Mouse (Mus musculus): ENCODE measurements around the gene Sacs. TPM values are rescaled to one million over a fixed set of nuclear protein-coding genes. Genes with fewer than 3 reads are reported as not detected.

Sacs gene
- polyA plus RNA-seq (2014; fragmentation: Nextera tagmentation; extraction: Ambion mirVana) = 6.3 and 7.4 TPM in 2 replicates

DNA sequence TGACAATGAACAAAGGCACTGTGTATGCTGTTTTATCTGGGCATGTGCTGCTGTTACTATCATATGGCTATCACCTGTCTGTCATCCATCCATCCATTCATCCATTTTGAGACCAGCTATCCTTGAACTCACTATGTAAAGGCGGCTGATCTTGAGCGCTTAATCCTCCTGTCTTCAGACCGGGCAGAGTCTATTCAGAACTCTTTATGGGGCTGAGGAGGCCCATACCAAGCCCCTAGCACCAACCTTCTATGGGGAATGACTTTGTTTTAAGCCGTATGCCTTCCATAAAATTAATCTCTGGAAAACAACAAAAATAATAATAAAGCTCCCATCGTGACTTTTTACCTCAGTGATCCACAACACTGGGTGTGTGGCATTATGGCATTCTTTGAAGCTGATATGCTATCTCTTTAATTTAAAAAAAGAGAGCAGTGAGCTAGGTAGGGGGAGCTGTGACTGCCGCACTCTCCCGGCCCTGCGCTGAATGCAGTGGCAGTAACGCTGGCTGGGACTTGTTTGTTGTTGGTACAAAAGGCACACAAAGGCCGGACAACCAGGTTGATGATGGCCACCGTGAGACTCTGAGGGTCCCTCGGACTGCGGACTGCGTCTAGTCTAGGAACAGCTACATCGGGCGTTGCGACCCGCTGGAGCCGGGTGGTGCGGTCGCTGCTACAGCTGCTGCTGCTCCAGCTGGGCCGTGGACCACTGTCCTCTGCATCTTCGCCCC lies at the start of gene Sacs:
Sacs (plus strand) TSS at position 464 of the 733 bp plus-strand sequence.
- H3K27ac ChIP-seq (replicated peaks in 1 of 2; ENCODE audit: control insufficient read depth in 1 of 2, insufficient read depth in 1 of 2, low read depth in 2 of 2, low read length in 2 of 2) = no peak within 1 kb of the TSS; a peak in 2 of 4 replicates
- 0 out of 2 replicates have a peak, but pooled peaks have one; percentile 31 for ATAC-seq (ENCODE audit: insufficient number of reproducible peaks, insufficient read depth, low FRiP score, low read depth)

DNA sequence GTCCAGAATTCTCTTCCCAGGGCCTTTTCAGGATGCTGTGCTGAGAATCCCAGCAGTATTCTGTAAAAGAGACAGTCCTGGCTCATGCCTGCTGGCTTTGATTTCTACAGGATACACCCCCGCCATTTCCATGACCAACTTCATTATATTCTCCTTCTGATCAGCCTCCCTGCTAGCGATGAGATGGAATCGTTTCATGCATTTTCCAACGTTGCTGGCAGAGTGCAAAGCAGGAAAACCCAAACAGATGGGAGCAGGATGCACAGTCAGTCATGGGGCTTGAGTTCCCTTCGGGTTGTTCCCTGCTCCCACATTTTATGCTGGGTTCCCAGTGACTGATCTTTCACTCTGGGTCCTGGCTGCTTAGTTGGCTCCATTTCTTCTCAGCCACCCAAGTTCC lies 47.3 kb upstream of the Sacs start:
- H3K4me3 ChIP-seq (ENCODE audit: control insufficient read depth in 1 of 2, insufficient read depth in 1 of 2, low read depth in 1 of 2, low read length in 2 of 2) = no peak overlapping the region
- H3K36me3 ChIP-seq (ENCODE audit: control insufficient read depth, insufficient read depth, low read length) = no peaks in the 10 kb centered on the region
- peaks cover 0 to 2% of the 10 kb centered on the region in 2 experiments; a peak in 1 of 4 replicates for H3K4me1 ChIP-seq (ENCODE audit: control insufficient read depth in 2 of 2, insufficient read depth in 2 of 2, low read length in 2 of 2)
- no peak overlapping the region for H3K9ac ChIP-seq (ENCODE audit: low read length)
- no peaks in the 10 kb centered on the region for H3K9me3 ChIP-seq (ENCODE audit: control insufficient read depth, low read length)
- WGBS = 76% methylated on average over 5 of the region's 5 CpGs
- ATAC-seq (ENCODE audit: insufficient number of reproducible peaks, insufficient read depth, low FRiP score, low read depth) = no peak
- H3K27ac ChIP-seq (replicated peaks in 1 of 2; ENCODE audit: control insufficient read depth in 1 of 2, insufficient read depth in 1 of 2, low read depth in 2 of 2, low read length in 2 of 2) = no peak overlapping the region
- H3K27me3 ChIP-seq (ENCODE audit: control insufficient read depth, insufficient read depth, low read length) = no peaks in the 10 kb centered on the region
- no peak overlapping the region for H3K4me2 ChIP-seq (ENCODE audit: low read length)

More for the DNA sequence above, at the start of gene Sacs:
- peak within 1 kb of the TSS; percentile 51 to 91 for H3K4me3 ChIP-seq (ENCODE audit: control insufficient read depth in 1 of 2, insufficient read depth in 1 of 2, low read depth in 1 of 2, low read length in 2 of 2)
- H3K36me3 ChIP-seq (ENCODE audit: control insufficient read depth, insufficient read depth, low read length) = no peaks in the 10 kb centered on the region
- no peaks in the 10 kb centered on the region for H3K9me3 ChIP-seq (ENCODE audit: control insufficient read depth, low read length)
- H3K27me3 ChIP-seq (ENCODE audit: control insufficient read depth, insufficient read depth, low read length) = 0 out of 2 replicates have a peak, but pooled peaks cover 3% of the 10 kb centered on the region
- 7% methylated on average over 23 of the region's 23 CpGs for WGBS
- H3K4me2 ChIP-seq (ENCODE audit: low read length) = peak within 1 kb of the TSS; percentile 71
- H3K9ac ChIP-seq (ENCODE audit: low read length) = peak within 1 kb of the TSS; percentile 78
- H3K4me1 ChIP-seq (ENCODE audit: control insufficient read depth in 2 of 2, insufficient read depth in 2 of 2, low read length in 2 of 2) = peaks cover 2 to 5% of the 10 kb centered on the region in 2 experiments; a peak in 2 of 4 replicates

GRCm38 (mm10) chr14:61092073-61092472 lies 46.2 kb upstream of the Sacs start:
- Histone ChIP-seq H3K4me3 (ENCODE audit: control insufficient read depth in 1 of 2, insufficient read depth in 1 of 2, low read depth in 1 of 2, low read length in 2 of 2) (no peak overlapping the region), H3K4me2 (ENCODE audit: low read length) (no peak overlapping the region), H3K27me3 (ENCODE audit: control insufficient read depth, insufficient read depth, low read length) (no peaks in the 10 kb centered on the region), H3K27ac (replicated peaks in 1 of 2; ENCODE audit: control insufficient read depth in 1 of 2, insufficient read depth in 1 of 2, low read depth in 2 of 2, low read length in 2 of 2) (no peak overlapping the region), H3K9me3 (ENCODE audit: control insufficient read depth, low read length) (no peaks in the 10 kb centered on the region), H3K4me1 (ENCODE audit: control insufficient read depth in 2 of 2, insufficient read depth in 2 of 2, low read length in 2 of 2) (peaks cover 0 to 2% of the 10 kb centered on the region in 2 experiments; a peak in 1 of 4 replicates), H3K9ac (ENCODE audit: low read length) (no peak overlapping the region), H3K36me3 (ENCODE audit: control insufficient read depth, insufficient read depth, low read length) (no peaks in the 10 kb centered on the region)
- no peak for ATAC-seq (ENCODE audit: insufficient number of reproducible peaks, insufficient read depth, low FRiP score, low read depth)
- 83% methylated on average over 3 of the region's 3 CpGs for WGBS

- Histone ChIP-seq H3K4me2 (ENCODE audit: low read length) (peak overlapping the region; percentile 44), H3K9me3 (ENCODE audit: control insufficient read depth, low read length) (no peaks in the 10 kb centered on the region), H3K36me3 (ENCODE audit: control insufficient read depth, insufficient read depth, low read length) (no peaks in the 10 kb centered on the region), H3K27ac (replicated peaks in 1 of 2; ENCODE audit: control insufficient read depth in 1 of 2, insufficient read depth in 1 of 2, low read depth in 2 of 2, low read length in 2 of 2) (peak overlapping the region; percentile 0 to 12; a peak in 2 of 4 replicates), H3K27me3 (ENCODE audit: control insufficient read depth, insufficient read depth, low read length) (no peaks in the 10 kb centered on the region), H3K4me3 (ENCODE audit: control insufficient read depth in 1 of 2, insufficient read depth in 1 of 2, low read depth in 1 of 2, low read length in 2 of 2) (no peak overlapping the region), H3K4me1 (ENCODE audit: control insufficient read depth in 2 of 2, insufficient read depth in 2 of 2, low read length in 2 of 2) (peaks cover 8 to 11% of the 10 kb centered on the region in 2 experiments), H3K9ac (ENCODE audit: low read length) (no peak overlapping the region)
- peak; percentile 50; the same call in 1 of the 2 replicates for ATAC-seq (ENCODE audit: insufficient number of reproducible peaks, insufficient read depth, low FRiP score, low read depth)
- 23% methylated on average over 12 of the region's 12 CpGs for WGBS
These were observed 40.2 kb upstream of the Sacs start for GRCm38 (mm10) chr14:61097974-61098625.

DNA sequence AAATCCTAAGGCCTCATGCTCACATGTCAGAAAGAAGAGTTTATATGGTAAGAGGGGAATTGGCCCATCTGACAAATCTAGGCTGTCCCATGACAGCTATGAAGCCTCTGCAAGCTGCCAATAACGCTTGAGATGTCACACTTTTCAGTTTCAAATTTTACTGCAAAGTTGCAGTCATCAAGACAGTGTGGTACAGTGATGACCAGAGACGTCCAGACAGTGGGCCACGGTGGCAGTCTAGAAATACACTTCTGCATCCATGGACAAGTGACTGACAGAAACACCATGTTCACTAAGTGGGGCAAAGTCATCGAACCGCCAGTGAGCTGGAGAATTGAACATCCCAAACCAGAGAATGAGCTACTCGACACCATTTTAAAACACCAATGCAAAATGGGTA lies 37.5 kb upstream of the Sacs start:
- H3K4me1 ChIP-seq (ENCODE audit: control insufficient read depth in 2 of 2, insufficient read depth in 2 of 2, low read length in 2 of 2) = peaks cover 8 to 11% of the 10 kb centered on the region in 2 experiments
- no peak overlapping the region for H3K9ac ChIP-seq (ENCODE audit: low read length)
- H3K36me3 ChIP-seq (ENCODE audit: control insufficient read depth, insufficient read depth, low read length) = no peaks in the 10 kb centered on the region
- no peak overlapping the region for H3K27ac ChIP-seq (replicated peaks in 1 of 2; ENCODE audit: control insufficient read depth in 1 of 2, insufficient read depth in 1 of 2, low read depth in 2 of 2, low read length in 2 of 2)
- no peaks in the 10 kb centered on the region for H3K9me3 ChIP-seq (ENCODE audit: control insufficient read depth, low read length)
- no peak overlapping the region for H3K4me2 ChIP-seq (ENCODE audit: low read length)
- 73% methylated on average over 6 of the region's 6 CpGs for WGBS
- no peak for ATAC-seq (ENCODE audit: insufficient number of reproducible peaks, insufficient read depth, low FRiP score, low read depth)
- H3K27me3 ChIP-seq (ENCODE audit: control insufficient read depth, insufficient read depth, low read length) = no peaks in the 10 kb centered on the region
- no peak overlapping the region for H3K4me3 ChIP-seq (ENCODE audit: control insufficient read depth in 1 of 2, insufficient read depth in 1 of 2, low read depth in 1 of 2, low read length in 2 of 2)

GRCm38 (mm10) chr14:61106404-61106803 lies 31.9 kb upstream of the Sacs start:
- H3K4me2 ChIP-seq (ENCODE audit: low read length) = no peak overlapping the region
- H3K36me3 ChIP-seq (ENCODE audit: control insufficient read depth, insufficient read depth, low read length) = no peaks in the 10 kb centered on the region
- H3K27ac ChIP-seq (replicated peaks in 1 of 2; ENCODE audit: control insufficient read depth in 1 of 2, insufficient read depth in 1 of 2, low read depth in 2 of 2, low read length in 2 of 2) = no peak overlapping the region
- no peaks in the 10 kb centered on the region for H3K4me1 ChIP-seq (ENCODE audit: control insufficient read depth in 2 of 2, insufficient read depth in 2 of 2, low read length in 2 of 2)
- no peak overlapping the region for H3K4me3 ChIP-seq (ENCODE audit: control insufficient read depth in 1 of 2, insufficient read depth in 1 of 2, low read depth in 1 of 2, low read length in 2 of 2)
- H3K9ac ChIP-seq (ENCODE audit: low read length) = no peak overlapping the region
- no peak for ATAC-seq (ENCODE audit: insufficient number of reproducible peaks, insufficient read depth, low FRiP score, low read depth)
- H3K27me3 ChIP-seq (ENCODE audit: control insufficient read depth, insufficient read depth, low read length) = no peaks in the 10 kb centered on the region
- no peaks in the 10 kb centered on the region for H3K9me3 ChIP-seq (ENCODE audit: control insufficient read depth, low read length)
- 74% methylated on average over 8 of the region's 8 CpGs for WGBS

DNA sequence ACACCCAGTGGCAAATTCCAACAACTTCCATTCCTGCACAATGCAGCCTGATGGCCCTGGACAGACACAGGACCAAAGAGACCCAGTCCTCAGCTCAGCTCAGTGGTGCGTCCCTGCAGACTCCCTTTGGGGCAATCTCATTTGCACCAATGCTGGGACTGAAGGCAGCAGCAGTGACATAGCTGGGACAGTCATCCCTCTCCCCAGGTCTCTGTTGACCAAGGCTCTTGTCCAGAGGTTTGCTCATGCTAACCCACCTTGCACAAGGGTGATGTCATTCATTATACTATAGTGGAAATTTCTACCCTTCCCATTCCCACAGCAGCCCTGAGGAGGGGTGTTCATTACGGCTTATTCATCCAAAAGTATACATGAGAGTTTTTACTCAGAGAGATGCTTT lies 29.6 kb upstream of the Sacs start:
- Histone ChIP-seq H3K4me2 (ENCODE audit: low read length) (no peak overlapping the region), H3K27me3 (ENCODE audit: control insufficient read depth, insufficient read depth, low read length) (no peaks in the 10 kb centered on the region), H3K4me3 (ENCODE audit: control insufficient read depth in 1 of 2, insufficient read depth in 1 of 2, low read depth in 1 of 2, low read length in 2 of 2) (no peak overlapping the region), H3K9me3 (ENCODE audit: control insufficient read depth, low read length) (no peaks in the 10 kb centered on the region), H3K27ac (replicated peaks in 1 of 2; ENCODE audit: control insufficient read depth in 1 of 2, insufficient read depth in 1 of 2, low read depth in 2 of 2, low read length in 2 of 2) (no peak overlapping the region), H3K36me3 (ENCODE audit: control insufficient read depth, insufficient read depth, low read length) (no peaks in the 10 kb centered on the region), H3K4me1 (ENCODE audit: control insufficient read depth in 2 of 2, insufficient read depth in 2 of 2, low read length in 2 of 2) (no peaks in the 10 kb centered on the region; a peak in 1 of 4 replicates), H3K9ac (ENCODE audit: low read length) (no peak overlapping the region)
- 87% methylated on average over 2 of the region's 2 CpGs for WGBS
- no peak for ATAC-seq (ENCODE audit: insufficient number of reproducible peaks, insufficient read depth, low FRiP score, low read depth)
